ENCODE assay signal across 11 mouse cellular contexts in the genomic region with DNA sequence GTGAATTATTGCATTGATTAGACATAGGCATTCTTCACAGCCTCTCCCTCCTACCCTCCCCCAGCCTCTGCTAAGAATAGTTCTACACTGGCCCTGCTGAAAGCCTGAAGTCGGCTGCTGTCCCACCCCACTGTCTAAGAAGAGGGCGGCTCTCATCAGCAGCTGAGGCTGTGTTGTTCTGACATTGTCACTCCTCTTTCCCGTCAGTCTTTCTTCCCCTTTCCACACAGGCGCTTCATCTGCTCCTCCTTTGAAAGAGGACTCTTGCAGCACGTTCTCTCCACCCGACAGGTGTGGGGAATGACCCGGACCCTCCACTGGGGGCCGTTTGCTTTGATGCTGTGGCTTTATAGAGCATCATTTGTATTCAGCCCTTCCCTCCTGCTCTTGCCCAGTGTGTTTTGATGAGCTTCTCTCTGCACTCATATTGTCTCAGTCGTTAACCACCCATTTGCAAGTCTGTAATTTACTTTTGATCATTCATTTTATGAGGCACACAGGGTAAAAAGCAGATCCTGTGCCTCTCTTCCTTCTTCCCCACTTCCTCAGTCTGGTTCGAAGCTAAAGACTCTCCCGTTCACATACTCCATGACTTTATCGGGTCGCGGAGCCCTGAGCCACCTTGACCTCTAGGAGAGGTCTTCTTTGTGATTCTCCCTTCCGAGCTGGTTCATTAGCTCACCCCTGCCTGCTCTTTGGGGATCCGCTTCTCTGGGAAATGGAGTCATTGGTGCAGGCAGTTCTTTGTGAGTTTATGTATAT.
DNase-seq lines count a peak whose midpoint lies in the region; ATAC-seq and TF ChIP-seq lines count a peak whose summit lies in the region.
"Had no signal": no experiment of that assay in that cellular context is flagged by ENCODE, and none has a peak within 500 bp of the region (broad histone marks: within the 10 kb centered on the region; RNA-seq: fewer than 3 reads in every experiment).

No protein-coding gene starts in this region.

- WGBS in forebrain, embryonic 12.5 days = 14% methylated on average over 16 of the region's 16 CpGs
- WGBS in midbrain, embryonic 11.5 days = 22% methylated on average over 16 of the region's 16 CpGs

- H3K4me1 ChIP-seq in ES-E14 (ENCODE audit: control insufficient read depth in 2 of 2, insufficient read depth in 2 of 2, low read length in 2 of 2, poor library complexity in 1 of 2) = peaks cover 0 to 5% of the 10 kb centered on the region in 2 experiments; a peak in 3 of 4 replicates
- H3K4me1 ChIP-seq in forebrain, embryonic 12.5 days = peaks cover 29% of the 10 kb centered on the region
- peaks cover 12% of the 10 kb centered on the region for H3K4me1 ChIP-seq in midbrain, embryonic 11.5 days (ENCODE audit: control insufficient read depth, insufficient read depth, low read length)

- no peak overlapping the region for H3K9ac ChIP-seq in ES-E14 (ENCODE audit: insufficient read depth, low read depth, low read length, poor library complexity, severe bottlenecking)
- H3K9ac ChIP-seq in forebrain, embryonic 12.5 days = no peak overlapping the region
- H3K9ac ChIP-seq in midbrain, embryonic 11.5 days (ENCODE audit: low read length) = no peak overlapping the region
- H3K9ac ChIP-seq: embryonic facial prominence, embryonic 12.5 days had no signal

- no peak overlapping the region for H3K27ac ChIP-seq in ES-E14 (ENCODE audit: insufficient read depth, low read depth, low read length, poor library complexity, severe bottlenecking)
- H3K27ac ChIP-seq in forebrain, embryonic 12.5 days = peak overlapping the region; percentile 66
- H3K27ac ChIP-seq in midbrain, embryonic 11.5 days (ENCODE audit: low read depth, low read length) = no peak overlapping the region
- H3K27ac ChIP-seq: embryonic facial prominence, embryonic 12.5 days; macrophage had no signal

- peak; percentile 92 for ATAC-seq in forebrain, embryonic 12.5 days (ENCODE audit: low FRiP score)
- ATAC-seq in midbrain, embryonic 11.5 days (ENCODE audit: low FRiP score) = peak; percentile 88
- no peak for ATAC-seq in granulocyte monocyte progenitor cell, adult 5-6 weeks (replicated peaks; ENCODE audit: poor library complexity, severe bottlenecking)

- peak overlapping the region; percentile 39 for H3K4me2 ChIP-seq in forebrain, embryonic 12.5 days
- H3K4me2 ChIP-seq in midbrain, embryonic 11.5 days = peak overlapping the region; percentile 19; the same call in 1 of the 2 replicates
- H3K4me2 ChIP-seq: embryonic facial prominence, embryonic 12.5 days had no signal

- in situ Hi-C loops in ES-E14 (cut with MboI; ENCODE audit: low sequenced_read_pairs in 2 of 2, unreplicated experiment in 2 of 2) = loop anchor here in 1 of 2 experiments (25.0 kb wide), 1 partner anchor 622 kb away; no protein-coding TSS in a partner anchor

- peaks cover 16% of the 10 kb centered on the region for H3K27me3 ChIP-seq in forebrain, embryonic 12.5 days
- H3K27me3 ChIP-seq in midbrain, embryonic 11.5 days (ENCODE audit: control insufficient read depth, insufficient read depth, low read length) = no peaks in the 10 kb centered on the region

- no peak overlapping the region for H3K4me3 ChIP-seq in ES-E14 (ENCODE audit: insufficient read depth in 1 of 2, low read depth in 1 of 2, low read length in 2 of 2, poor library complexity in 1 of 2, severe bottlenecking in 1 of 2)
- no peak overlapping the region for H3K4me3 ChIP-seq in forebrain, embryonic 12.5 days (replicated peaks)
- H3K4me3 ChIP-seq in midbrain, embryonic 11.5 days (ENCODE audit: low read depth, low read length) = no peak overlapping the region
- H3K4me3 ChIP-seq: embryonic facial prominence, embryonic 12.5 days had no signal

- DNase-seq in cerebellum, adult 11-12 months = peak; percentile 32
- no peak for DNase-seq in cerebellum, postnatal 36 days
- DNase-seq in ES-E14 (ENCODE audit: low read depth, low spot score) = peak; percentile 25
- DNase-seq in midbrain, embryonic 11.5 days (ENCODE audit: low spot score, missing footprints) = peak; percentile 88
- no peak for DNase-seq in right cerebral cortex, postnatal 4 days
- DNase-seq in layer of hippocampus, postnatal 25 days (ENCODE audit: extremely low spot score in 1 of 2, low spot score in 1 of 2) = no peak
- DNase-seq: kidney, postnatal 25 days had no signal

- no peaks in the 10 kb centered on the region for H3K36me3 ChIP-seq in ES-E14 (ENCODE audit: control insufficient read depth, insufficient read depth, low read length, poor library complexity, severe bottlenecking)
- no peaks in the 10 kb centered on the region for H3K36me3 ChIP-seq in forebrain, embryonic 12.5 days (replicated peaks)
- no peaks in the 10 kb centered on the region for H3K36me3 ChIP-seq in midbrain, embryonic 11.5 days (ENCODE audit: control insufficient read depth, insufficient read depth, low read length)
- H3K36me3 ChIP-seq: embryonic facial prominence, embryonic 12.5 days had no signal

- no peaks in the 10 kb centered on the region for H3K9me3 ChIP-seq in ES-E14 (ENCODE audit: control insufficient read depth, insufficient read depth, low read depth, low read length)
- no peaks in the 10 kb centered on the region for H3K9me3 ChIP-seq in forebrain, embryonic 12.5 days
- no peaks in the 10 kb centered on the region for H3K9me3 ChIP-seq in midbrain, embryonic 11.5 days (ENCODE audit: control insufficient read depth, low read length)
- H3K9me3 ChIP-seq: embryonic facial prominence, embryonic 12.5 days had no signal

TF ChIP-seq in ES-E14, 5 proteins besides CTCF, POLR2A, EP300 and RAD21:
- TF ChIP-seq HCFC1 (IDR thresholded peaks at IDR 0.05; ENCODE audit: borderline replicate concordance, insufficient read depth, low read length) = no peak
- TF ChIP-seq MAFK (IDR thresholded peaks at IDR 0.05; ENCODE audit: insufficient read depth, low read depth, low read length) = no peak
- no peak for TF ChIP-seq ZC3H11A (IDR thresholded peaks at IDR 0.05; ENCODE audit: borderline replicate concordance, low read depth, low read length)
- TF ChIP-seq ZNF384 (IDR thresholded peaks at IDR 0.05; ENCODE audit: low read depth, low read length) = no peak
- TF ChIP-seq CHD2 (IDR thresholded peaks at IDR 0.05; ENCODE audit: low read depth, low read length) = no peak
TF ChIP-seq in ES-E14: peak in this region for 0.

Comparison
In these comparisons a context has a peak if more than half of its experiments do, and no peak if none do; other contexts are left out.
1. DNase-seq: peak in cerebellum, adult 11-12 months (single experiment), ES-E14 (single experiment) and midbrain, embryonic 11.5 days (single experiment); none in cerebellum, postnatal 36 days (0 of 2), right cerebral cortex, postnatal 4 days (single experiment) and layer of hippocampus, postnatal 25 days (0 of 2).